Mouse (Mus musculus) hindbrain, embryonic 13.5 days (tissue): ENCODE results near the gene Cd274. TPM values are rescaled to one million over a fixed set of nuclear protein-coding genes. Genes with fewer than 3 reads are reported as not detected.

ENCODE experiments used
- ATAC-seq: fragments of 200-750 bp; cut with Nextera tagmentation; 2 replicates; pipeline ENCODE4 v1.8.0; 2017; ENCODE audit warnings: moderate TSS enrichment; ENCODE audit not compliant: low FRiP score
- H3K27ac ChIP-seq: fragments of 300-500 bp; sonication (generic); 2 replicates; pipeline ENCODE4 v1.5.1; 2015; ENCODE audit warnings: inconsistent platforms, mild to moderate bottlenecking, moderate library complexity
- H3K27me3 ChIP-seq: fragments of 300-500 bp; sonication (generic); 2 replicates; pipeline ENCODE4 v1.6.1; 2015; ENCODE audit warnings: mild to moderate bottlenecking, inconsistent platforms
- H3K36me3 ChIP-seq: fragments of 300-500 bp; sonication (generic); 2 replicates; pipeline ENCODE4 v1.6.1; 2015; ENCODE audit warnings: mild to moderate bottlenecking, inconsistent platforms
- H3K4me1 ChIP-seq: fragments of 300-500 bp; sonication (generic); replicated peaks from 2 replicates; pipeline ENCODE4 v1.6.1; 2015; ENCODE audit warnings: inconsistent platforms
- H3K4me2 ChIP-seq: fragments of 300-500 bp; sonication (generic); 2 replicates; pipeline ENCODE4 v1.6.1; 2015; ENCODE audit warnings: inconsistent platforms, mild to moderate bottlenecking, moderate library complexity
- H3K4me3 ChIP-seq: fragments of 300-500 bp; sonication (generic); 2 replicates; pipeline ENCODE4 v1.5.1; 2015; ENCODE audit warnings: mild to moderate bottlenecking, inconsistent platforms
- H3K9ac ChIP-seq: fragments of 300-500 bp; sonication (generic); 2 replicates; pipeline ENCODE4 v1.6.1; 2015; ENCODE audit warnings: mild to moderate bottlenecking, inconsistent platforms
- H3K9me3 ChIP-seq: fragments of 300-500 bp; sonication (generic); 2 replicates; pipeline ENCODE4 v1.6.1; 2016; ENCODE audit warnings: inconsistent platforms
- WGBS: fragments of 180-500 bp; shearing (Covaris S2); methylation state at CpG from one replicate; pipeline ENCODE4 v1.1.7; 2015; 5-methylcytosine and 5-hydroxymethylcytosine counted together
- polyA plus RNA-seq: library from polyadenylated mRNA; unstranded; fragments of >200 nt; fragmentation: Nextera tagmentation; extraction: Ambion mirVana; gene quantifications from 2 replicates; pipeline ENCODE4 v1.2.1, GENCODE M21; 2015

The Cd274 gene
- polyA plus RNA-seq, 1 experiment from 2014 or later: 0.38 TPM

- H3K27ac ChIP-seq: no peak overlapping the region
- WGBS: 90% methylated on average over 5 of the region's 5 CpGs
- no peak overlapping the region for H3K9ac ChIP-seq
- no peak for ATAC-seq
- no peak overlapping the region for H3K4me2 ChIP-seq
- no peaks in the 10 kb centered on the region for H3K4me1 ChIP-seq
- H3K36me3 ChIP-seq: no peaks in the 10 kb centered on the region
- H3K27me3 ChIP-seq: no peaks in the 10 kb centered on the region
- H3K9me3 ChIP-seq: no peaks in the 10 kb centered on the region
- no peak overlapping the region for H3K4me3 ChIP-seq
These were observed 16.1 kb downstream of the Cd274 start for GRCm38 (mm10) chr19:29383368-29383767.

- WGBS: 92% methylated on average over 9 of the region's 9 CpGs
- no peaks in the 10 kb centered on the region for H3K36me3 ChIP-seq
- ATAC-seq: no peak
- H3K27me3 ChIP-seq: no peaks in the 10 kb centered on the region
- no peak overlapping the region for H3K4me2 ChIP-seq
- H3K4me3 ChIP-seq: no peak overlapping the region
- no peak overlapping the region for H3K27ac ChIP-seq
- no peaks in the 10 kb centered on the region for H3K4me1 ChIP-seq
- H3K9me3 ChIP-seq: no peaks in the 10 kb centered on the region
- no peak overlapping the region for H3K9ac ChIP-seq
These were observed 17.2 kb downstream of the Cd274 start for GRCm38 (mm10) chr19:29384412-29384811.

GRCm38 (mm10) chr19:29384994-29385393, 17.7 kb downstream of the Cd274 start:
- Histone ChIP-seq H3K4me3 (no peak overlapping the region), H3K36me3 (no peaks in the 10 kb centered on the region), H3K4me2 (no peak overlapping the region), H3K4me1 (no peaks in the 10 kb centered on the region), H3K27ac (no peak overlapping the region), H3K9ac (no peak overlapping the region), H3K27me3 (no peaks in the 10 kb centered on the region), H3K9me3 (no peaks in the 10 kb centered on the region)
- no peak for ATAC-seq
- 88% methylated on average over 6 of the region's 6 CpGs for WGBS

GRCm38 (mm10) chr19:29385822-29386221, 18.6 kb downstream of the Cd274 start:
- H3K27me3 ChIP-seq: no peaks in the 10 kb centered on the region
- H3K4me3 ChIP-seq: no peak overlapping the region
- no peak overlapping the region for H3K9ac ChIP-seq
- no peak overlapping the region for H3K4me2 ChIP-seq
- H3K36me3 ChIP-seq: no peaks in the 10 kb centered on the region
- WGBS: 81% methylated on average over 4 of the region's 4 CpGs
- no peaks in the 10 kb centered on the region for H3K9me3 ChIP-seq
- ATAC-seq: no peak
- no peak overlapping the region for H3K27ac ChIP-seq
- no peaks in the 10 kb centered on the region for H3K4me1 ChIP-seq

- Histone ChIP-seq H3K4me3 (no peak overlapping the region), H3K27me3 (no peaks in the 10 kb centered on the region), H3K36me3 (no peaks in the 10 kb centered on the region), H3K4me1 (no peaks in the 10 kb centered on the region), H3K27ac (no peak overlapping the region), H3K9ac (no peak overlapping the region), H3K4me2 (no peak overlapping the region), H3K9me3 (no peaks in the 10 kb centered on the region)
- ATAC-seq: no peak
- WGBS: 94% methylated on average over 1 of the region's 1 CpGs
These were observed 21.6 kb downstream of the Cd274 start for GRCm38 (mm10) chr19:29388818-29389217.

GRCm38 (mm10) chr19:29390483-29390882, 23.2 kb downstream of the Cd274 start:
- no peak for ATAC-seq
- WGBS: 90% methylated on average over 5 of the region's 5 CpGs
- H3K9me3 ChIP-seq: no peaks in the 10 kb centered on the region

GRCm38 (mm10) chr19:29391279-29391678, 24.0 kb downstream of the Cd274 start:
- Histone ChIP-seq H3K4me3 (no peak overlapping the region), H3K9me3 (no peaks in the 10 kb centered on the region), H3K36me3 (no peaks in the 10 kb centered on the region), H3K27ac (no peak overlapping the region), H3K4me1 (no peaks in the 10 kb centered on the region), H3K27me3 (no peaks in the 10 kb centered on the region), H3K9ac (no peak overlapping the region), H3K4me2 (no peak overlapping the region)
- WGBS: 81% methylated on average over 4 of the region's 4 CpGs
- no peak for ATAC-seq

More at GRCm38 (mm10) chr19:29390483-29390882, 23.2 kb downstream of the Cd274 start:
- no peaks in the 10 kb centered on the region for H3K27me3 ChIP-seq
- no peak overlapping the region for H3K27ac ChIP-seq
- no peak overlapping the region for H3K4me2 ChIP-seq
- H3K4me1 ChIP-seq: no peaks in the 10 kb centered on the region
- no peaks in the 10 kb centered on the region for H3K36me3 ChIP-seq
- no peak overlapping the region for H3K4me3 ChIP-seq
- no peak overlapping the region for H3K9ac ChIP-seq

GRCm38 (mm10) chr19:29393333-29393732, 26.1 kb downstream of the Cd274 start:
- H3K4me2 ChIP-seq: no peak overlapping the region
- H3K4me3 ChIP-seq: no peak overlapping the region
- 92% methylated on average over 9 of the region's 9 CpGs for WGBS
- H3K27ac ChIP-seq: no peak overlapping the region
- no peak overlapping the region for H3K9ac ChIP-seq
- H3K9me3 ChIP-seq: peaks cover 10% of the 10 kb centered on the region
- ATAC-seq: no peak
- no peaks in the 10 kb centered on the region for H3K4me1 ChIP-seq
- H3K27me3 ChIP-seq: no peaks in the 10 kb centered on the region
- H3K36me3 ChIP-seq: no peaks in the 10 kb centered on the region

- no peak for ATAC-seq
- Histone ChIP-seq H3K9me3 (peaks cover 11% of the 10 kb centered on the region), H3K27me3 (no peaks in the 10 kb centered on the region), H3K4me3 (no peak overlapping the region), H3K9ac (no peak overlapping the region), H3K36me3 (no peaks in the 10 kb centered on the region), H3K4me2 (no peak overlapping the region), H3K4me1 (no peaks in the 10 kb centered on the region), H3K27ac (no peak overlapping the region)
- 95% methylated on average over 2 of the region's 2 CpGs for WGBS
These were observed 27.5 kb downstream of the Cd274 start for GRCm38 (mm10) chr19:29394721-29395120.

- no peak for ATAC-seq
- Histone ChIP-seq H3K4me1 (no peaks in the 10 kb centered on the region), H3K9ac (no peak overlapping the region), H3K9me3 (peaks cover 16% of the 10 kb centered on the region), H3K4me2 (no peak overlapping the region), H3K36me3 (no peaks in the 10 kb centered on the region), H3K4me3 (no peak overlapping the region), H3K27me3 (no peaks in the 10 kb centered on the region), H3K27ac (no peak overlapping the region)
- WGBS: 73% methylated on average over 1 of the region's 1 CpGs
These were observed 29.1 kb downstream of the Cd274 start for GRCm38 (mm10) chr19:29396353-29396752.

- no peak for ATAC-seq
- no peak overlapping the region for H3K9ac ChIP-seq
- no peak overlapping the region for H3K4me3 ChIP-seq
- H3K27me3 ChIP-seq: no peaks in the 10 kb centered on the region
- no peak overlapping the region for H3K4me2 ChIP-seq
- peaks cover 7% of the 10 kb centered on the region; the same call in 1 of the 2 replicates for H3K4me1 ChIP-seq
- no peak overlapping the region for H3K27ac ChIP-seq
- 92% methylated on average over 4 of the region's 4 CpGs for WGBS
- peaks cover 17% of the 10 kb centered on the region for H3K9me3 ChIP-seq
- H3K36me3 ChIP-seq: no peaks in the 10 kb centered on the region
These were observed 32.5 kb downstream of the Cd274 start for GRCm38 (mm10) chr19:29399786-29400185.

- ATAC-seq: no peak
- no peak overlapping the region for H3K27ac ChIP-seq
- no peak overlapping the region for H3K4me3 ChIP-seq
- H3K9ac ChIP-seq: no peak overlapping the region
- no peaks in the 10 kb centered on the region for H3K36me3 ChIP-seq
- peaks cover 7% of the 10 kb centered on the region; the same call in 1 of the 2 replicates for H3K4me1 ChIP-seq
- 89% methylated on average over 3 of the region's 3 CpGs for WGBS
- no peaks in the 10 kb centered on the region for H3K27me3 ChIP-seq
- H3K9me3 ChIP-seq: peaks cover 17% of the 10 kb centered on the region
- no peak overlapping the region for H3K4me2 ChIP-seq
These were observed 33.2 kb downstream of the Cd274 start for GRCm38 (mm10) chr19:29400466-29400865.

- no peak for ATAC-seq
- H3K9ac ChIP-seq: no peak overlapping the region
- no peak overlapping the region for H3K4me2 ChIP-seq
- H3K36me3 ChIP-seq: no peaks in the 10 kb centered on the region
- H3K4me3 ChIP-seq: no peak overlapping the region
- no peaks in the 10 kb centered on the region for H3K27me3 ChIP-seq
- no peak overlapping the region for H3K27ac ChIP-seq
- peaks cover 14% of the 10 kb centered on the region for H3K9me3 ChIP-seq
- peaks cover 7% of the 10 kb centered on the region; the same call in 1 of the 2 replicates for H3K4me1 ChIP-seq
- 95% methylated on average over 4 of the region's 4 CpGs for WGBS
These were observed 35.4 kb downstream of the Cd274 start for GRCm38 (mm10) chr19:29402621-29403020.
